Mouse (Mus musculus) spleen, adult 2 months (tissue): ENCODE data around the gene Btg2.

Experiments used
- CTCF ChIP-seq: fragments of 200-500 bp; IDR thresholded peaks from 2 replicates; pipeline ENCODE4 v1.5.1; 2011; ENCODE audit warnings: mild to moderate bottlenecking, inconsistent platforms; ENCODE audit not compliant: insufficient read depth, insufficient read length, insufficient replicate concordance; ENCODE audit errors: extremely low read depth
- POLR2A ChIP-seq: fragments of 200-500 bp; IDR thresholded peaks from 2 replicates; pipeline ENCODE4 v1.6.1; 2011; ENCODE audit warnings: low read depth, low read length, inconsistent platforms

- TF ChIP-seq POLR2A (no peak), CTCF (no peak)
Measured at GRCm38 (mm10) chr1:134114018-134114417, 35.1 kb upstream of the Btg2 start.
